Mouse (Mus musculus): ENCODE measurements around the gene Nsmce1. TPM values are rescaled to one million over a fixed set of nuclear protein-coding genes. Genes with fewer than 3 reads are reported as not detected.
"Not testable (repeated sequence)": the region's sequence is repeated elsewhere in the genome, so short reads cannot be mapped to it uniquely, and the experiment has no call there.

Gene Nsmce1
- polyA plus RNA-seq, 1 experiment: 46.0 TPM

DNA sequence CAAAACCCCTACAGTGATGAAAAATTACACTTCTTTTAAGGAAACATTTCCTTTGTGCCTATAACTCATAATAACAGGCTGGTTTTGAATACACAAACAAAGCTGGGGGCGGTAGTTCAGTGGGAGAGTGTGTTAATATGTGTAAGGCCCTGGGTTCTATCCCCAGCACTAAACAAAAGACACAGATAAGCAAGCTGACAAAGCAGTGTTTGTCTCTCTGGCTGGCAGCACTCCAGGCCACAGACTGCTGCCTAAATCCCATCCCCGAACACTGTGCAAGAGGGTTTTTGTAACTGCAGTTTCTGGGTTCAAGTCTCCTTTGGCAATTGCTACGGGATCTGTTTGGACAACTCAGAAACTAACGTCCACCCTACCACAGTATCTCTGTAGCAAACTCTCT lies 49.1 kb downstream of the Nsmce1 start:
- Histone ChIP-seq H3K4me3 (ENCODE audit: insufficient read depth, low read depth, low read length) (no peak overlapping the region), H3K27ac (ENCODE audit: insufficient read depth, low read depth, low read length) (no peak overlapping the region), H3K36me3 (ENCODE audit: control insufficient read depth, insufficient read depth, low read length) (no peaks in the 10 kb centered on the region), H3K4me1 (ENCODE audit: control insufficient read depth, insufficient read depth, low read length) (peaks cover 6% of the 10 kb centered on the region; the same call in 1 of the 2 replicates), H3K27me3 (replicated peaks; ENCODE audit: control insufficient read depth, insufficient read depth, low read length) (no peaks in the 10 kb centered on the region)
- TF ChIP-seq CTCF (conservative IDR thresholded peaks at IDR 0.05; ENCODE audit: insufficient read depth, insufficient read length, low read depth, low read length) (no peak), POLR2A (IDR thresholded peaks at IDR 0.05; ENCODE audit: low read depth, low read length) (no peak)
- no peak for DNase-seq
- 85% methylated on average over 4 of the region's 4 CpGs for WGBS

DNA sequence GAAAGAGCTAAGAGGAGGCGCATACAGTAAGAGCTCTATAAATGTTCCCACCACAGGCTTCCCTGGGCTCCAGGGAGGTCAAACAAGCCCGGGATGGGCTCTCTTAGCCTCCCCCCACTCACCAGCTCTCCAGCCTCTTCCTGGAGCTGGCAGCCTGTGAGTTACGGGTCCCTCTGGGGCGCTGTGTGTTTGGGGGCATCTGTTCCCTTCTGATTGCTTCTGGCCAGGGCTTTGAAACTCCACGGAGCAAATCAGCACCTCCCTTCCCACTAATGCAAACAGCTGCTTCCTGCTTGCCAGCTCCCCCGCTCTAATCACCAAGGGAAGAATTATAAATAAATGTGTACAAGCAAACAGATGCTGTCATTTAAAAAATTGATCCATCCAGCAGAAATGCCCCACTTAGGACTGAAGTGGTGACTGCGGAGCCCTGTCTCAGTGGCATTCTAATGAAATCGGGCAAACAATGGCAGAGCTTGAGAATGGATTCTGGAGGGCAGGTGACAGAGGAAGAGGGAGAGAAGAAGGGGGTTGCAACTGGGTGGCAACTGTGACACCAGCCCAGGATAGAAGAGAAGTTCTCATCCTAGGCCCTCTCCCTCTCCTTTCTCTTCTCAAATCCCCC lies 56.6 kb downstream of the Nsmce1 start:
- 35% methylated on average over 8 of the region's 8 CpGs for WGBS
- Histone ChIP-seq H3K36me3 (ENCODE audit: control insufficient read depth, insufficient read depth, low read length) (no peaks in the 10 kb centered on the region), H3K27me3 (replicated peaks; ENCODE audit: control insufficient read depth, insufficient read depth, low read length) (no peaks in the 10 kb centered on the region), H3K27ac (ENCODE audit: insufficient read depth, low read depth, low read length) (no peak overlapping the region), H3K4me1 (ENCODE audit: control insufficient read depth, insufficient read depth, low read length) (no peaks in the 10 kb centered on the region), H3K4me3 (ENCODE audit: insufficient read depth, low read depth, low read length) (no peak overlapping the region)
- no peak for TF ChIP-seq CTCF (conservative IDR thresholded peaks at IDR 0.05; ENCODE audit: insufficient read depth, insufficient read length, low read depth, low read length)
- no peak for TF ChIP-seq POLR2A (IDR thresholded peaks at IDR 0.05; ENCODE audit: low read depth, low read length)
- DNase-seq: no peak

DNA sequence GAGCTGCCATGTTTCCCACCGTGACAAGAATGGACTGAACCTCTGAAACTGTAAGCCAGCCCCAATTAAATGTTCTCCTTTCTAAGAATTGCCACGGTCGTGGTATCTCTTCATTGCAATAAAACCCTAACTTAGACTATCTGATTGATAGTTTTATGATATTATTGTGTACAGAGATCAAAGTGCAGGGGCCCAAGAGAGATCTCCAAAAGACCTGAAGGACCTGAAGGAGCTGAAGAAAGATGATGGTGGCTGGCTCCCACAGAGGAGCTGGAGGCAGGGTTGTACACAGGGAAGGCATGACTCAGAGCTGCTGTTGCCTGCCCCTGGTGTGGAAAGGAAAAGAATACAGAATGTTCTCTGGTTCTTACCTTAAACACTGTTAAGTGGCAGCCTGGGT lies 57.5 kb downstream of the Nsmce1 start:
- Histone ChIP-seq H3K4me3 (ENCODE audit: insufficient read depth, low read depth, low read length) (no peak overlapping the region), H3K36me3 (ENCODE audit: control insufficient read depth, insufficient read depth, low read length) (no peaks in the 10 kb centered on the region), H3K27me3 (replicated peaks; ENCODE audit: control insufficient read depth, insufficient read depth, low read length) (no peaks in the 10 kb centered on the region), H3K27ac (ENCODE audit: insufficient read depth, low read depth, low read length) (no peak overlapping the region), H3K4me1 (ENCODE audit: control insufficient read depth, insufficient read depth, low read length) (no peaks in the 10 kb centered on the region)
- DNase-seq: no peak
- 70% methylated on average over 3 of the region's 3 CpGs for WGBS
- TF ChIP-seq POLR2A (IDR thresholded peaks at IDR 0.05; ENCODE audit: low read depth, low read length) (no peak), CTCF (conservative IDR thresholded peaks at IDR 0.05; ENCODE audit: insufficient read depth, insufficient read length, low read depth, low read length) (no peak)

DNA sequence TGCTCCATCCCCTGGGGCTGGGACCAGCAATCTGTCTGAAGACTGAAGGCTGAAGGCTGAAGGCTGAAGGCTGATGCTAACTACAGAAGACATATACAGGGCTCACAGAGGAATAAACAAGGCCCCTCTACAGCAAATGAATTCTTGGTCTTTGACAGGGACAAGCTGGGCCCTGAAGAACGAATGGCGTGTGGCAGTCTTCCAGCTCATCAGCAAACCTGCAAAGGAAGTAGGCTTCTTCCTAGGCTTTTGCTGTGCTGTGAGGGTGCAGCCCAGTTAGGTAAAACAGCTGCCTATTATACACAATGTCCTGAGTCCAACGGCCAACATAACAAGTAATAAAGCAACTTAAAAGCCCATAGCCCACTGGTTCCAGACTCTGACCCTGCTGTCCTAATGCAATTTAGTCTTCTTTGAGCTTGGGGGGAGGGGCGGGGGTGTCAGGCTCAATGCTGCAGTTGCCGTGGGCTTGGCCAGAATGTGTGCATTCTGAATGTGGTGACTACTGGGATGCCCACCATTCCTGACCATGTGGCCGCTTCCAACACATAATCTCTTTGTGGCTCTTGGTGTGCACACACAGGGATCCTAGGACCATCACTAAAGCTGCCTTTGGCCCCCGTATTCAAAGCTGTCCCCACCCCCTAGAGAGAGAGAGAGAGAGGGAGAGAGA lies 61.1 kb downstream of the Nsmce1 start:
- H3K36me3 ChIP-seq (ENCODE audit: control insufficient read depth, insufficient read depth, low read length): no peaks in the 10 kb centered on the region
- WGBS: 53% methylated on average over 7 of the region's 7 CpGs
- H3K4me1 ChIP-seq (ENCODE audit: control insufficient read depth, insufficient read depth, low read length): no peaks in the 10 kb centered on the region
- no peak overlapping the region for H3K4me3 ChIP-seq (ENCODE audit: insufficient read depth, low read depth, low read length)
- H3K27ac ChIP-seq (ENCODE audit: insufficient read depth, low read depth, low read length): no peak overlapping the region
- H3K27me3 ChIP-seq (replicated peaks; ENCODE audit: control insufficient read depth, insufficient read depth, low read length): no peaks in the 10 kb centered on the region
- no peak for DNase-seq
- TF ChIP-seq CTCF (conservative IDR thresholded peaks at IDR 0.05; ENCODE audit: insufficient read depth, insufficient read length, low read depth, low read length) (no peak), POLR2A (IDR thresholded peaks at IDR 0.05; ENCODE audit: low read depth, low read length) (no peak)

DNA sequence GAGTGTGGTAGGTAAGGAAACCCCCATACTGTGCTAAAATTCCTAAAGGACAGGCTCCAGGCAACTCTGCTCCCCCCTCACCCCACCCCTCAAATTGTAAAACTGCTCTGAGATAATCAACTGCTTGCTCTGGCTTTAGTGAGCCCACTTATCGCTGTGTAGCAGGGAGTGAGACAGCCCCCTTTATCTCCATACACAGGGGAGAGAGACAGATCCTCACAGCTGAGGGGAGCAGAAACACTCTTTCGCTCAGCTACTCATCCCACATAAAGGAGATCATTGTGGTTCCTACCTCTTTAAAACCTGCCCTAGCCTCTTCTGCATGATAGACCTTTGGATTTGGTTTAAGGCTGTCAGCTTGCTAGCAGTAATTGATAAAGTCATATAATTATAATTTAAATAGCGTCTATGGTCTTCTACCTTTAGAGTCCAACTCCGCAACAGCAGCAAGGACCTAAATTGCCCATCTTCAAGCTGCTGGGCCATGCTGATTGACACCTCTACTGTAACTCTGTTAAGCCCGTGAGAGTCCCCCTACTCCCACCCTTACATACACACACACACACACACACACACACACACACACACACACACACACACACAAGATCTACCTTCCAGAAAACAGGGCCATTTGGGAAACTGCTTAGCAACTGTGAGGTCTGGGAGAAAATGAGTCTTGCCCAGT lies 62.4 kb downstream of the Nsmce1 start:
- H3K4me1 ChIP-seq (ENCODE audit: control insufficient read depth, insufficient read depth, low read length); H3K4me3 ChIP-seq (ENCODE audit: insufficient read depth, low read depth, low read length); H3K36me3 ChIP-seq (ENCODE audit: control insufficient read depth, insufficient read depth, low read length); H3K27ac ChIP-seq (ENCODE audit: insufficient read depth, low read depth, low read length); DNase-seq; H3K27me3 ChIP-seq (replicated peaks; ENCODE audit: control insufficient read depth, insufficient read depth, low read length): not testable (repeated sequence)
- WGBS: 84% methylated on average over 5 of the region's 5 CpGs

DNA sequence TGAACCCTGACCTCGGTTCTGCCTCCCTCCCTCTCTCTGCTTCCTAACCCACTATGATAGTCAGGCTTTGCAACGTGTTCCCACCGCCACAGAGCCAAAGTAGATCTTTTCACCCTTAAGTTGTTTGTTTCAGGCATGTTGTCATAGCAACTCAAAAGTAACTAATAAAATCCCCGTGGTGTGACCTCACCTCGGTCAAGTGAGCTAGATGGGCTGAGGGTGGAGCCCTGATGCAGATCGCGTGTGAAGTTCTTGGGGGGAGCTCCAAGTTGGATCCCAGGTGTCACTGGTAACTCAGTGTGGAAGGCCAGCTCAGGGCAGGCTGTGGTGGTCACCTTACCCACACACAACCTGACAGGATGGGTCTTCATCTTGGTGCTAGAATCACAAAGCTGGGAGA lies 63.0 kb downstream of the Nsmce1 start:
- no peak for TF ChIP-seq CTCF (conservative IDR thresholded peaks at IDR 0.05; ENCODE audit: insufficient read depth, insufficient read length, low read depth, low read length)
- no peak for TF ChIP-seq POLR2A (IDR thresholded peaks at IDR 0.05; ENCODE audit: low read depth, low read length)
- Histone ChIP-seq H3K27me3 (replicated peaks; ENCODE audit: control insufficient read depth, insufficient read depth, low read length) (no peaks in the 10 kb centered on the region), H3K27ac (ENCODE audit: insufficient read depth, low read depth, low read length) (no peak overlapping the region), H3K4me3 (ENCODE audit: insufficient read depth, low read depth, low read length) (no peak overlapping the region), H3K4me1 (ENCODE audit: control insufficient read depth, insufficient read depth, low read length) (no peaks in the 10 kb centered on the region), H3K36me3 (ENCODE audit: control insufficient read depth, insufficient read depth, low read length) (no peaks in the 10 kb centered on the region)
- WGBS: 73% methylated on average over 7 of the region's 7 CpGs
- no peak for DNase-seq

DNA sequence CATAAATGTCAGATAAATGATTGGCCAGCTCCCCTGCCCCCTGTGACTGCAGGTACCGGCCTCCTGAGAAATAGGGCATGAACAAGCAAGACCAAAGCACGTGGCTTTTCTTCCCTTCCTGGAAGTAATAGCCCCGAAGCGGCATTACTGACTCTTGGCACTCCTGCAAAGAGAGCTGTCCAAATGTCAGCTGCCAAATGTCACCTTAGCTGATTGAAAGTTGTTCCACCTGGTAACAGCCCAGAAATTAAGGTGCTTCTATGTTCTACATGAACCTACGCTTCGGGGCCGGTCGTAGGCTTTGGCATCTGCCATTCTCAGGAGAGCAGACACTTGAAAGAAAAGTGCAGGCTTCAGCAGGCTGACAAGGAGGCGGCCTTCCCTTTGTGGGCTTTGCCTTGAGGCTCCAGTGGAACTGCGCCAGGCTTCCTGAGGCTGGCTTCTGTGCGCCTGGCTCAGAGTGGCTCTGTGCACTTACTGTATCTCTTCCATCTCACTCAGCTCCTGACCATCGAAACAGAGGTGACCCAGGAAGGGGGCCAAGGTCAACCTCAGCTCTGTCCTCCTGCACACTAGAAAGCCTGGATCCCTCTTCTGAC lies 63.8 kb downstream of the Nsmce1 start:
- DNase-seq: peak; percentile 49
- no peak overlapping the region for H3K4me3 ChIP-seq (ENCODE audit: insufficient read depth, low read depth, low read length)
- H3K36me3 ChIP-seq (ENCODE audit: control insufficient read depth, insufficient read depth, low read length): no peaks in the 10 kb centered on the region
- no peaks in the 10 kb centered on the region for H3K4me1 ChIP-seq (ENCODE audit: control insufficient read depth, insufficient read depth, low read length)
- H3K27me3 ChIP-seq (replicated peaks; ENCODE audit: control insufficient read depth, insufficient read depth, low read length): no peaks in the 10 kb centered on the region
- H3K27ac ChIP-seq (ENCODE audit: insufficient read depth, low read depth, low read length): no peak overlapping the region
- TF ChIP-seq POLR2A (IDR thresholded peaks at IDR 0.05; ENCODE audit: low read depth, low read length) (no peak), CTCF (conservative IDR thresholded peaks at IDR 0.05; ENCODE audit: insufficient read depth, insufficient read length, low read depth, low read length) (no peak)
- 53% methylated on average over 12 of the region's 12 CpGs for WGBS

All from kidney, adult 2 months (tissue).